Mouse (Mus musculus): ENCODE results near the gene Rpl21. TPM values are rescaled to one million over a fixed set of nuclear protein-coding genes. Genes with fewer than 3 reads are reported as not detected.
A peak's percentile ranks its signal among the peaks of the same experiment; 100 is the strongest.

The Rpl21 gene
- polyA plus RNA-seq, 1 experiment: 59.1 TPM

DNA sequence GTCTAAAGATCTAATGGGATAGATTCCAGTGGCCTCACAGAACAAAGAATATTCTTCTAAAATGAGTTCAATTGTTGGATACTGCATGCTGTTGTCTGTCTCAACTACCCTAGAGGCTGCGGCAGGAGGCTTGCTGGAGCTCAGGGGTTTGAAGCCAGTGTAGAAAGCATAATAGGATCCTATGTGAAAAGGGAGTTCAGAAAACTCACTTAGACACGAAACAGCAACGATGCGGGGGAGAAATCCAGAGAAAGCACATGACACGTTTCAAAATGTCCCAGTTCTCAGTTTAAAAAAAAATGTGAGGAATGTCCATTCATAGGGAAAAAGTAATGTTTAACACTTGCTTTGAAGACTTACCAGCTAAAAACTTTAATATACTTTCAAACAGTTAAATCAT, 9.7 kb upstream of the Rpl21 start:
- H3K27ac ChIP-seq (ENCODE audit: insufficient read depth, low read length): no peak overlapping the region
- TF ChIP-seq POLR2A (IDR thresholded peaks at IDR 0.05; ENCODE audit: low read depth, low read length) (no peak), CTCF (IDR thresholded peaks at IDR 0.05; ENCODE audit: extremely low read depth, insufficient read depth, insufficient read length, insufficient replicate concordance) (no peak)
- 94% methylated on average over 5 of the region's 5 CpGs for WGBS
- H3K4me1 ChIP-seq (ENCODE audit: control insufficient read depth, insufficient read depth, insufficient read length): peaks cover 2% of the 10 kb centered on the region; the same call in 1 of the 2 replicates
- H3K36me3 ChIP-seq (ENCODE audit: control insufficient read depth, insufficient read depth, low read length): no peaks in the 10 kb centered on the region
- no peak for DNase-seq (ENCODE audit: low read depth in 1 of 2, low spot score in 2 of 2)
- no peaks in the 10 kb centered on the region for H3K27me3 ChIP-seq (ENCODE audit: control insufficient read depth, insufficient read depth, low read length)
- H3K4me3 ChIP-seq (ENCODE audit: extremely low read depth, insufficient read depth, insufficient read length): no peak overlapping the region

DNA sequence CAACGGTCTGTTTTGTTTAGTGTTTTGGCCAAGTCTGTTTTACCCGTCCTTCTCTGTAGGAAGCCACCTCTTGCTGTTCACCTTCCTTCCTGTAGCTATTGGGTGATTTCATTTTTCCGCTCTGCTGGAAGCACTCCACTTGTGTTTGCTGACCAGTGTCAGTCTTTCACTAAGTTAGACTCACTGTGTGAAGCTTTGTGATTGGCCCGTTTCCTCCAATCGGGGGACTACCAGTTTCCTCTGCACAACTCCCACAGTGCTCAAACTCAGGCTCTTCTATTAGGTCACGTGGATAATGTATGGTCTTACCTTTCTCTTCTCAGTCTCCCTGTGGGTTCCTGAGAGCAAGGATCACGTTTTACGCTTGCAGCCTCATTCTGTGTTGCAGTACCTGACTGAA, 3.2 kb upstream of the Rpl21 start:
- H3K27ac ChIP-seq (ENCODE audit: insufficient read depth, low read length): peak overlapping the region; percentile 76
- TF ChIP-seq CTCF (IDR thresholded peaks at IDR 0.05; ENCODE audit: extremely low read depth, insufficient read depth, insufficient read length, insufficient replicate concordance) (no peak), POLR2A (IDR thresholded peaks at IDR 0.05; ENCODE audit: low read depth, low read length) (no peak; the same call in 1 of the 2 replicates)
- WGBS: 4% methylated on average over 8 of the region's 8 CpGs

DNA sequence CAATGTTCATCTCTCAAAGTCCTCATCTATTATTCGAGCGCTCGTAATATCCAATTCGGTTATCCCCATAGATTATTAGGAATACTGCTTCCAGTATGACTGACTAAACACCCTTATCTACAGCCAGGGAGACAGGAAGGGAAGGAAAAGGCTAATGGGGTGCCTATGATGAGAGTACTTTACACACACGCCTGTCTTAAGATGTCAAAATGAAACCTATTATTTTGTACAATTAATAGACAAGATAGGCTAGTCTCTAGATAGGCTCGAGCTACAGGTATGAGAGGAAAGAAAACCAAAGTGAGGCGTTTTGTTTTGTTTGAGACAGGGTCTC, 288 bp upstream of the Rpl21 start:
- Histone ChIP-seq H3K4me1 (ENCODE audit: control insufficient read depth, insufficient read depth, insufficient read length) (peaks cover 2% of the 10 kb centered on the region; the same call in 1 of the 2 replicates), H3K27me3 (ENCODE audit: control insufficient read depth, insufficient read depth, low read length) (no peaks in the 10 kb centered on the region), H3K36me3 (ENCODE audit: control insufficient read depth, insufficient read depth, low read length) (peaks cover 16% of the 10 kb centered on the region), H3K27ac (ENCODE audit: insufficient read depth, low read length) (peak overlapping the region; percentile 99; the same call in 1 of the 2 replicates), H3K4me3 (ENCODE audit: extremely low read depth, insufficient read depth, insufficient read length) (peak overlapping the region; percentile 32; the same call in 1 of the 2 replicates)
- WGBS: 53% methylated on average over 7 of the region's 7 CpGs
- DNase-seq (ENCODE audit: low read depth in 1 of 2, low spot score in 2 of 2): no peak
- TF ChIP-seq CTCF (IDR thresholded peaks at IDR 0.05; ENCODE audit: extremely low read depth, insufficient read depth, insufficient read length, insufficient replicate concordance) (no peak), POLR2A (IDR thresholded peaks at IDR 0.05; ENCODE audit: low read depth, low read length) (no peak)

More for the DNA sequence above, 3.2 kb upstream of the Rpl21 start:
- no peaks in the 10 kb centered on the region; the same call in 1 of the 2 replicates for H3K36me3 ChIP-seq (ENCODE audit: control insufficient read depth, insufficient read depth, low read length)
- H3K27me3 ChIP-seq (ENCODE audit: control insufficient read depth, insufficient read depth, low read length): no peaks in the 10 kb centered on the region
- peaks cover 2% of the 10 kb centered on the region; the same call in 1 of the 2 replicates for H3K4me1 ChIP-seq (ENCODE audit: control insufficient read depth, insufficient read depth, insufficient read length)
- peak overlapping the region; percentile 40; the same call in 1 of the 2 replicates for H3K4me3 ChIP-seq (ENCODE audit: extremely low read depth, insufficient read depth, insufficient read length)
- DNase-seq (ENCODE audit: low read depth in 1 of 2, low spot score in 2 of 2): peak; percentile 44 to 60

DNA sequence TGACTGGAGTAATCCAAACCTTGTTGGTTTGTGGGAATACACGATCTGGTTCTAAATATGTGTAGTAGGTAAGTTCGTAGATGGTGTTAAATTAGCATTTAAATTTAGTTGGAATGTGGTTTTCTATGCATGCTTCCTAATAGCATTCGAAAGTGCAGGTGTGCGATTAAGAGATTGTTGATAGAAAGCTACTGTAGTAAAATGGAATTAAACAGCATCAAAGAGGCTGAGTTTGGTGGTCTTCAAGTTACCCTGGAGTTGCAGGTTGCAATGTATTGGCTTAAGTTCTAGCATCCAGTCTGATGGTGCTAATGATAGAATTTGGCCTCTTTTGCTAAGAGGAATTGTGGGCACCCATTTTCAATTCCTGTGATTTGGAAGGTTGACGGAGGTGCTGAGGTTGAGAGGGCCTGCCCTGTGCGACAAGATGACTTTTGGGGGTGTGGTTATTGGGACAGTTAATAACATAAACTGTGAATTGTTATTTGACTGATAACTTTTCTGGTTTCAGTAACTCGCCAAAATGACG, 1.0 kb downstream of the Rpl21 start:
- H3K4me1 ChIP-seq (ENCODE audit: control insufficient read depth, insufficient read depth, insufficient read length): peaks cover 2% of the 10 kb centered on the region; the same call in 1 of the 2 replicates
- WGBS: 12% methylated on average over 8 of the region's 8 CpGs
- peak overlapping the region; percentile 99; the same call in 1 of the 2 replicates for H3K27ac ChIP-seq (ENCODE audit: insufficient read depth, low read length)
- peak overlapping the region; percentile 93 for H3K4me3 ChIP-seq (ENCODE audit: extremely low read depth, insufficient read depth, insufficient read length)
- TF ChIP-seq CTCF (IDR thresholded peaks at IDR 0.05; ENCODE audit: extremely low read depth, insufficient read depth, insufficient read length, insufficient replicate concordance) (no peak), POLR2A (IDR thresholded peaks at IDR 0.05; ENCODE audit: low read depth, low read length) (no peak)
- no peak for DNase-seq (ENCODE audit: low read depth in 1 of 2, low spot score in 2 of 2)
- H3K27me3 ChIP-seq (ENCODE audit: control insufficient read depth, insufficient read depth, low read length): no peaks in the 10 kb centered on the region
- H3K36me3 ChIP-seq (ENCODE audit: control insufficient read depth, insufficient read depth, low read length): peaks cover 20% of the 10 kb centered on the region

DNA sequence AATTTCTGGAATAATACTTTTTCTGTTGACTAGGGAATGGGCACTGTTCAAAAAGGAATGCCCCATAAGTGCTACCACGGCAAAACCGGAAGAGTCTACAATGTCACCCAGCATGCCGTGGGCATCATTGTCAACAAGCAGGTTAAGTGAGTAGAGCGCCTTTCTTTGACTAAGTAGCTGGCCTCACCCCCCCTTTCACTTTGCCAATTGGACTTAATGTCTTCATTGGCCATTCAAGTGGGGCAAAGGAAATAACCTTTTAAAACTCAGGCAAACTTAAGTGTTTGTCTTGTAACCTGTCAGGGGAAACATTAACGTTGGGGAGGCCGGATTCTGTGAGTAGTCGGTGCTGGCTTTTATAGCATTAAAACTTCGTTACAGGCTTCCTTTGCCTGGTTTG, 2.3 kb downstream of the Rpl21 start:
- no peaks in the 10 kb centered on the region for H3K27me3 ChIP-seq (ENCODE audit: control insufficient read depth, insufficient read depth, low read length)
- no peak overlapping the region for H3K4me3 ChIP-seq (ENCODE audit: extremely low read depth, insufficient read depth, insufficient read length)
- WGBS: 55% methylated on average over 8 of the region's 8 CpGs
- H3K4me1 ChIP-seq (ENCODE audit: control insufficient read depth, insufficient read depth, insufficient read length): peaks cover 2% of the 10 kb centered on the region; the same call in 1 of the 2 replicates
- TF ChIP-seq CTCF (IDR thresholded peaks at IDR 0.05; ENCODE audit: extremely low read depth, insufficient read depth, insufficient read length, insufficient replicate concordance): no peak
- no peak for TF ChIP-seq POLR2A (IDR thresholded peaks at IDR 0.05; ENCODE audit: low read depth, low read length)
- no peak overlapping the region for H3K27ac ChIP-seq (ENCODE audit: insufficient read depth, low read length)
- no peak for DNase-seq (ENCODE audit: low read depth in 1 of 2, low spot score in 2 of 2)
- H3K36me3 ChIP-seq (ENCODE audit: control insufficient read depth, insufficient read depth, low read length): peaks cover 20% of the 10 kb centered on the region

DNA sequence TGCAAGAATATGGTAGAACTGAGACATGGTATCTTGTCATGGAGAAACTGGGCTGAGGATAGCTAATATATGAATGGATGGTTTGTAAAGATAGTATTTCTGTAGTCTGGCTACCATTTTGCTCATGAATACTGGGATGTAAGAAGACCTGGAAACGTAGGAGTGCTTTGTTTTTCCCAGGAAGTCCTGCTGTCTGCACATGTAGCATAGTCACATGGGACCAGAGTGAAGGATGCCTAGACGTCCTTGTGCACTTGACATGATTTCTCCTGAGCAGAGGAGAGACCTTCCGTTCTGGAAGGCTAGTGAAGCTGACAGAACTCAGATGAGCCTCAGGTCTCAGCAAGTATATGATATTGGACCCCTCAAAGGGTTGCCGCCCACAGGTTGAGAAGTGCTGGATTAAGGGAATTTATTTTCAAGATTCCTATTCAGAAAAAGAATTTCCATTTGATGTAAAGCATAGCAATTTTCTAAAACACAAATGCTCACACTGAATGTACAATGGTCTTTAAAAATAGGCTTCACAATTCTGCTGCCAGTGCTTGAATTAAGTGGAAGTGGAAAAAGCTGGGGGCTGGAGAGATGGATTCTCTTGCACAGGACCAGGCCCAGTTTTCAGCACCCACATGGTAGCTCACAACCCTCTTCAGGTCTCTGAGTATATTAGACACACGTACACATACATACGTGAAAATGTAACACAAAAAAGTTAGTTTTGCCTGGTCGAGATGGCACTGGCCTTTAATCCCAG, 5.5 kb downstream of the Rpl21 start:
- Histone ChIP-seq H3K4me1 (ENCODE audit: control insufficient read depth, insufficient read depth, insufficient read length) (peaks cover 2% of the 10 kb centered on the region; the same call in 1 of the 2 replicates), H3K4me3 (ENCODE audit: extremely low read depth, insufficient read depth, insufficient read length) (no peak overlapping the region), H3K27me3 (ENCODE audit: control insufficient read depth, insufficient read depth, low read length) (no peaks in the 10 kb centered on the region), H3K27ac (ENCODE audit: insufficient read depth, low read length) (no peak overlapping the region), H3K36me3 (ENCODE audit: control insufficient read depth, insufficient read depth, low read length) (peaks cover 20% of the 10 kb centered on the region)
- TF ChIP-seq POLR2A (IDR thresholded peaks at IDR 0.05; ENCODE audit: low read depth, low read length) (no peak), CTCF (IDR thresholded peaks at IDR 0.05; ENCODE audit: extremely low read depth, insufficient read depth, insufficient read length, insufficient replicate concordance) (no peak)
- WGBS: 86% methylated on average over 7 of the region's 7 CpGs
- no peak for DNase-seq (ENCODE audit: low read depth in 1 of 2, low spot score in 2 of 2)

Measured in spleen, adult 2 months (tissue).